Mouse (Mus musculus) Muller cell, postnatal 12 days (primary cell): Measurements from ENCODE around the gene Col4a1.

Source experiments
- DNase-seq: peaks from one replicate; pipeline ENCODE4 v3.0.0-alpha.2; 2015; ENCODE audit errors: inconsistent ontology term

Col4a1 gene

GRCm38 (mm10) chr8:11331561-11331960 is 18.9 kb upstream of the Col4a1 start:
- DNase-seq: peak; percentile 65

GRCm38 (mm10) chr8:11327722-11328417 is 15.2 kb upstream of the Col4a1 start:
- DNase-seq: peak; percentile 70

- DNase-seq: no peak
Measured at GRCm38 (mm10) chr8:11327298-11327697, 14.7 kb upstream of the Col4a1 start.

GRCm38 (mm10) chr8:11324801-11325395 is 12.3 kb upstream of the Col4a1 start:
- peak; percentile 54 for DNase-seq

GRCm38 (mm10) chr8:11323681-11324080 is 11.1 kb upstream of the Col4a1 start:
- no peak for DNase-seq

GRCm38 (mm10) chr8:11322724-11323585 is 10.3 kb upstream of the Col4a1 start:
- DNase-seq: no peak

GRCm38 (mm10) chr8:11321841-11322240 is 9.2 kb upstream of the Col4a1 start:
- DNase-seq: no peak

GRCm38 (mm10) chr8:11319405-11319804 is 6.8 kb upstream of the Col4a1 start:
- no peak for DNase-seq

- no peak for DNase-seq
Measured at GRCm38 (mm10) chr8:11316118-11316517, 3.5 kb upstream of the Col4a1 start.

GRCm38 (mm10) chr8:11315179-11315943 is 2.7 kb upstream of the Col4a1 start:
- peak; percentile 63 for DNase-seq

GRCm38 (mm10) chr8:11314613-11315012 is 2.0 kb upstream of the Col4a1 start:
- no peak for DNase-seq

GRCm38 (mm10) chr8:11313176-11314111 is 818 bp upstream of the Col4a1 start:
- DNase-seq: peak; percentile 58

- DNase-seq: no peak
Measured at GRCm38 (mm10) chr8:11311681-11312348, 811 bp downstream of the Col4a1 start.

GRCm38 (mm10) chr8:11310049-11310448 is 2.6 kb downstream of the Col4a1 start:
- DNase-seq: no peak

GRCm38 (mm10) chr8:11309226-11309625 is 3.4 kb downstream of the Col4a1 start:
- DNase-seq: no peak

- DNase-seq: peak; percentile 48
Measured at GRCm38 (mm10) chr8:11308570-11308998, 4.0 kb downstream of the Col4a1 start.

GRCm38 (mm10) chr8:11307451-11307850 is 5.2 kb downstream of the Col4a1 start:
- no peak for DNase-seq

- no peak for DNase-seq
Measured at GRCm38 (mm10) chr8:11305539-11305938, 7.1 kb downstream of the Col4a1 start.

GRCm38 (mm10) chr8:11304027-11304601 is 8.5 kb downstream of the Col4a1 start:
- no peak for DNase-seq

GRCm38 (mm10) chr8:11300436-11300835 is 12.2 kb downstream of the Col4a1 start:
- DNase-seq: no peak
